Comparison of ENCODE assay signal across 12 mouse cellular contexts in the genomic region with DNA sequence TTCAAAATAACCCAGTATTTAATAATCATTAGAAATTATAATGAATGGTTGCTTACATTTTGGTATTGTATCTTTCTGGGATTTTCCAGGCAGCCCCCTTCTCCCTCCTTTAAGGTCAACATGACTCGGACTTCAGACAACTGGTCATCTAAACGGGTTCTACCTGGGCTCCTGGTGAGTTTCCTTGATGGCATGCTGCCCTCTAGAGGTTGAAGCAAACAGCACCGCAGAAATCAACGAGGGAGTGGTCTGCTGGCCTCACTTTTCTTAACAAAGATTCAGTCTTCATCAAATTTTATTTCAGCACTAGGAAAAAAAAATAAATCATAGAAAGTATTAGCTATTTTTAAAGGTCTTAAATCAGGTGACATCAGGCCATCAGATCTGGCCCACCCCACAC. TPM values are rescaled to one million over a fixed set of nuclear protein-coding genes. Genes with fewer than 3 reads are reported as not detected.
A peak's percentile ranks its signal among the peaks of the same experiment; 100 is the strongest.
DNase-seq lines count a peak whose midpoint lies in the region; ATAC-seq and TF ChIP-seq lines count a peak whose summit lies in the region.
"Had no signal": no experiment of that assay in that cellular context is flagged by ENCODE, and none has a peak within 500 bp of the region (broad histone marks: within the 10 kb centered on the region; RNA-seq: fewer than 3 reads in every experiment).

No protein-coding gene starts in this region.

- TF ChIP-seq EP300 in ES-Bruce4 (IDR thresholded peaks at IDR 0.05; ENCODE audit: insufficient read depth, low read depth, low read length): no peak

- WGBS in kidney, postnatal 0 days: 7% methylated on average over 4 of the region's 4 CpGs
- WGBS in limb, embryonic 10.5 days: 10% methylated on average over 4 of the region's 4 CpGs

- H3K4me3 ChIP-seq in kidney, postnatal 0 days (replicated peaks; ENCODE audit: low read depth, low read length): no peak overlapping the region
- no peak overlapping the region for H3K4me3 ChIP-seq in ES-Bruce4 (ENCODE audit: low read depth, low read length)
- H3K4me3 ChIP-seq in limb, embryonic 10.5 days: no peak overlapping the region
- H3K4me3 ChIP-seq: heart, embryonic 12.5 days; midbrain, embryonic 13.5 days had no signal

- H3K9ac ChIP-seq in kidney, postnatal 0 days (ENCODE audit: low read depth, low read length): no peak overlapping the region
- H3K9ac ChIP-seq in ES-Bruce4 (ENCODE audit: low read depth, poor library complexity, severe bottlenecking): no peak overlapping the region
- H3K9ac ChIP-seq: heart, embryonic 12.5 days; midbrain, embryonic 13.5 days had no signal

- no peaks in the 10 kb centered on the region for H3K9me3 ChIP-seq in kidney, postnatal 0 days (replicated peaks; ENCODE audit: low read length)
- H3K9me3 ChIP-seq in ES-Bruce4 (replicated peaks; ENCODE audit: control insufficient read depth, insufficient read depth, low read length, poor library complexity, severe bottlenecking): no peaks in the 10 kb centered on the region
- no peaks in the 10 kb centered on the region for H3K9me3 ChIP-seq in limb, embryonic 10.5 days (replicated peaks)
- H3K9me3 ChIP-seq: heart, embryonic 12.5 days; midbrain, embryonic 13.5 days had no signal

- H3K36me3 ChIP-seq in kidney, postnatal 0 days (ENCODE audit: insufficient read depth, low read length): no peaks in the 10 kb centered on the region
- no peaks in the 10 kb centered on the region for H3K36me3 ChIP-seq in ES-Bruce4 (ENCODE audit: control insufficient read depth, insufficient read depth, low read length, poor library complexity, severe bottlenecking)
- H3K36me3 ChIP-seq in limb, embryonic 10.5 days: no peaks in the 10 kb centered on the region
- H3K36me3 ChIP-seq: heart, embryonic 12.5 days; midbrain, embryonic 13.5 days had no signal

- no peak overlapping the region for H3K4me2 ChIP-seq in kidney, postnatal 0 days (ENCODE audit: low read length)
- H3K4me2 ChIP-seq: heart, embryonic 12.5 days; midbrain, embryonic 13.5 days had no signal

- ATAC-seq in kidney, postnatal 0 days (replicated peaks; ENCODE audit: low FRiP score, low read depth): no peak
- ATAC-seq in granulocyte monocyte progenitor cell, adult 5-6 weeks (replicated peaks; ENCODE audit: poor library complexity, severe bottlenecking): no peak
- ATAC-seq: midbrain, embryonic 13.5 days had no signal

- no peaks in the 10 kb centered on the region for H3K27me3 ChIP-seq in kidney, postnatal 0 days (ENCODE audit: insufficient read depth, low read length)
- H3K27me3 ChIP-seq in ES-Bruce4 (ENCODE audit: control insufficient read depth, insufficient read depth, low read length, poor library complexity, severe bottlenecking): no peaks in the 10 kb centered on the region
- H3K27me3 ChIP-seq in limb, embryonic 10.5 days (ENCODE audit: low read depth, poor library complexity, severe bottlenecking): peaks cover 22% of the 10 kb centered on the region; the same call in 1 of the 2 replicates

- no peaks in the 10 kb centered on the region for H3K4me1 ChIP-seq in kidney, postnatal 0 days (replicated peaks; ENCODE audit: insufficient read depth, low read length)
- no peaks in the 10 kb centered on the region for H3K4me1 ChIP-seq in ES-Bruce4 (ENCODE audit: control insufficient read depth, insufficient read depth, low read length)
- H3K4me1 ChIP-seq in limb, embryonic 10.5 days: no peaks in the 10 kb centered on the region
- H3K4me1 ChIP-seq: heart, embryonic 12.5 days; midbrain, embryonic 13.5 days had no signal

- peak; percentile 11 for DNase-seq in adrenal gland, adult 2 months
- DNase-seq in adrenal gland, adult 18-20 months (ENCODE audit: low spot score in 2 of 2): no peak
- DNase-seq in kidney, postnatal 0 days (ENCODE audit: low spot score): peak; percentile 41
- DNase-seq in kidney, adult 11 months: no peak
- peak; percentile 5 to 49 for DNase-seq in kidney, postnatal 36 days
- no peak for DNase-seq in limb, embryonic 10.5 days (ENCODE audit: low spot score)

- peak; percentile 67 for TF ChIP-seq CTCF in kidney, postnatal 0 days (IDR thresholded peaks at IDR 0.05; ENCODE audit: low read depth)
- peak; percentile 71 for TF ChIP-seq CTCF in ES-Bruce4 (IDR thresholded peaks at IDR 0.05; ENCODE audit: low read depth, low read length)

- no peak overlapping the region for H3K27ac ChIP-seq in kidney, postnatal 0 days
- H3K27ac ChIP-seq in ES-Bruce4 (ENCODE audit: insufficient read depth, low read length): no peak overlapping the region
- H3K27ac ChIP-seq in limb, embryonic 10.5 days: no peak overlapping the region
- H3K27ac ChIP-seq: midbrain, embryonic 13.5 days had no signal

- TF ChIP-seq POLR2A in ES-Bruce4 (IDR thresholded peaks at IDR 0.05; ENCODE audit: insufficient read depth, low read length): no peak

RNA-seq across cellular contexts. Expression of a gene that starts 21.4 kb away (rescaled TPM):
- under 1 TPM in 1 of 2 experiments, not detected in 1; 0.69 TPM for total RNA-seq in adrenal gland, adult 2 months (2021)
- polyA plus RNA-seq in adrenal gland, adult 2 months (2012; rRNA removed): 0.61 and 0.80 TPM in 2 replicates
- under 1 TPM; 0.50 to 0.54 TPM for total RNA-seq in adrenal gland, adult 18-20 months (2021)
- polyA plus RNA-seq in kidney, postnatal 0 days (2015; fragmentation: Nextera tagmentation; extraction: Ambion mirVana): not detected in 2 replicates
- 1.2 and 1.9 TPM in 2 replicates for polyA plus RNA-seq in ES-Bruce4 (2011; ENCODE audit: insufficient read depth, insufficient read length, low read depth, missing spikeins)
- polyA plus RNA-seq in limb, embryonic 10.5 days (2016; fragmentation: Nextera tagmentation; extraction: Ambion mirVana): not detected in 2 replicates
- not detected in 2 replicates for total RNA-seq in granulocyte monocyte progenitor cell, adult 5-6 weeks (2014; fragmentation: Nextera tagmentation)
- total RNA-seq in granulocyte monocyte progenitor cell, adult 5-6 weeks (2017): not detected in 2 replicates
- total RNA-seq: layer of hippocampus, postnatal 10 days had no signal
- polyA plus RNA-seq: C2C12 had no signal

RNA-seq across cellular contexts. Expression of a gene that starts 55.0 kb away (rescaled TPM):
- not detected for total RNA-seq in adrenal gland, adult 2 months (2021)
- polyA plus RNA-seq in adrenal gland, adult 2 months (2012; rRNA removed): not detected in 2 replicates
- total RNA-seq in adrenal gland, adult 18-20 months (2021): not detected
- polyA plus RNA-seq in kidney, postnatal 0 days (2015; fragmentation: Nextera tagmentation; extraction: Ambion mirVana): not detected in 2 replicates
- not detected in 2 replicates for polyA plus RNA-seq in ES-Bruce4 (2011; ENCODE audit: insufficient read depth, insufficient read length, low read depth, missing spikeins)
- not detected in 2 replicates for polyA plus RNA-seq in limb, embryonic 10.5 days (2016; fragmentation: Nextera tagmentation; extraction: Ambion mirVana)
- total RNA-seq in granulocyte monocyte progenitor cell, adult 5-6 weeks (2014; fragmentation: Nextera tagmentation): not detected in 2 replicates
- total RNA-seq in granulocyte monocyte progenitor cell, adult 5-6 weeks (2017): not detected in 2 replicates
- polyA plus RNA-seq: C2C12 had no signal

Comparison
In these comparisons a context has a peak if more than half of its experiments do, and no peak if none do; other contexts are left out.
1. DNase-seq: peak in adrenal gland, adult 2 months (single experiment), kidney, postnatal 0 days (single experiment) and kidney, postnatal 36 days (2 of 2); none in adrenal gland, adult 18-20 months (0 of 2), kidney, adult 11 months (single experiment) and limb, embryonic 10.5 days (single experiment).